Mouse (Mus musculus): ENCODE data around the gene Lrriq1. TPM values are rescaled to one million over a fixed set of nuclear protein-coding genes. Genes with fewer than 3 reads are reported as not detected.

The Lrriq1 gene
- polyA plus RNA-seq, 2 experiments, result not detected

DNA sequence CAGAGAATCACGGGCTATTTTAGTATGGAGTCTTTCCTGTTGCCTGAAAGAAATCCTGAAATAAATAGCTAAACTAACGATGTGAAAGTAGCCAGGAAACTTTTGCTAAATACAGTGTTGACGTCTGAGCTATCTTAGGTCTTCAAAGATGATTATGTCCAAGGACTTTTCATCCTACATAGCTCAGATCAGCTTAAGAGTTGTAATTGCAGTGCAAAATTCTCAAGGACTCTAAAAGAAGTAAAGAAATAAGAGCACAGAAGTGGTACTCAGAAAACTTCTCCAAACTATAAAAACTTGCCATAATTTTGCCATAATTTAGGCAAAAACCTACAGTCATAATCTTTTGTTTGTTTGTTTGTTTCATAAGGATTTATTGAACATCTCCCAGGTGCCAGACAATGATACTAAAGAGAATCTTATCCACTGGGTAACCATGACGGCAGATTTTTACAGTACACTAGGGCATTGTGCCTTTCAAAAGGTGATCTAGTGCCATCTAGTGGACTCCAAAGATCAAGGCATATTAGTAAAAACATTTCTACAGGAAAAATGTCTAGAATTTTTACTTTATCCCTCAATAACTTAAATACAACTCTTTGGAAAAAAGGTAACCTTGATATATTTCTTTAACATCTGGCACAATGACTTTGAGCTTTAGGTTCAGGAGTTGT is 41.3 kb downstream of the Lrriq1 start:
- Histone ChIP-seq H3K27ac (no peak overlapping the region), H3K27me3 (ENCODE audit: control insufficient read depth, insufficient read depth, low read length) (no peaks in the 10 kb centered on the region), H3K4me3 (ENCODE audit: insufficient read depth in 1 of 2, low read depth in 2 of 2, low read length in 2 of 2) (no peak overlapping the region), H3K4me2 (ENCODE audit: low read depth) (no peak overlapping the region), H3K36me3 (replicated peaks; ENCODE audit: control insufficient read depth, insufficient read depth, low read depth) (no peaks in the 10 kb centered on the region), H3K4me1 (replicated peaks; ENCODE audit: control insufficient read depth in 2 of 2, insufficient read depth in 2 of 2, low read length in 1 of 2) (no peaks in the 10 kb centered on the region), H3K9ac (replicated peaks) (no peak overlapping the region), H3K9me3 (ENCODE audit: control insufficient read depth, low read length) (no peaks in the 10 kb centered on the region)
- 36% methylated on average over 4 of the region's 4 CpGs for WGBS (ENCODE audit: insufficient replicate concordance)
- ATAC-seq (ENCODE audit: insufficient read depth) (no peak), DNase-seq (ENCODE audit: low read depth in 3 of 3, low spot score in 3 of 3) (no peak)
- TF ChIP-seq CTCF (IDR thresholded peaks at IDR 0.05; ENCODE audit: low read depth), result no peak; the same call in 1 of the 2 replicates
- TF ChIP-seq EP300 (IDR thresholded peaks at IDR 0.05; ENCODE audit: low read depth), result no peak

DNA sequence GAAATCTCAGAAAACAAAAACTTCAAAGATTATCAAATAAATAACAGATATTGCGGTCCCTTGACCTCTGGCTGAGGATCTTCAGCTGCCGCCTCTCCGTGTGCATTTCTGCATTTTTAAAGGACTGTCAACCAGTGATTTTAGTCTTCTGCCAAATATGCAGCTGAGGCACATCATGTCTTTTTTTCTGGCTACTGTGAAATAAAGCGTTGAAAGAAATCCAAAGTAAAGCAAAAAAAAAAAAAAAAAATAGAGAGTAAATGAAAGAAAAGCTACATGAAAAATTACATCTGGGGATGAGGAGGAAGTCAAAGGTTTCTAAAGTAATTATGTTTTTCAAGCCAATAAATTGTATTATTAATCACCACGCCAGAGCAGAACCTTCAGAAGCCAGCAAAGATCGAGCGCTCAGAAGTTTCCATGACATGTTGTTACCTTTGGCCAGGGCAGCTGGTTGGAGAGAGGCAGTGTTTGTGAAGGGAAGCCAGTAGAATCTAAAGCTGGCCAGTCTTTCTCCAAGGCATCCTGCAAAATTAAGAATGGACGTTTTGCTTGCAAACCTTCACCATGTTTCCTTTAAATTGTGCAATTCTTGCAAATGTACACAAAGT is 90.2 kb downstream of the Lrriq1 start:
- 58% methylated on average over 8 of the region's 8 CpGs for WGBS (ENCODE audit: insufficient replicate concordance)
- H3K4me2 ChIP-seq (ENCODE audit: low read depth), result no peak overlapping the region

DNA sequence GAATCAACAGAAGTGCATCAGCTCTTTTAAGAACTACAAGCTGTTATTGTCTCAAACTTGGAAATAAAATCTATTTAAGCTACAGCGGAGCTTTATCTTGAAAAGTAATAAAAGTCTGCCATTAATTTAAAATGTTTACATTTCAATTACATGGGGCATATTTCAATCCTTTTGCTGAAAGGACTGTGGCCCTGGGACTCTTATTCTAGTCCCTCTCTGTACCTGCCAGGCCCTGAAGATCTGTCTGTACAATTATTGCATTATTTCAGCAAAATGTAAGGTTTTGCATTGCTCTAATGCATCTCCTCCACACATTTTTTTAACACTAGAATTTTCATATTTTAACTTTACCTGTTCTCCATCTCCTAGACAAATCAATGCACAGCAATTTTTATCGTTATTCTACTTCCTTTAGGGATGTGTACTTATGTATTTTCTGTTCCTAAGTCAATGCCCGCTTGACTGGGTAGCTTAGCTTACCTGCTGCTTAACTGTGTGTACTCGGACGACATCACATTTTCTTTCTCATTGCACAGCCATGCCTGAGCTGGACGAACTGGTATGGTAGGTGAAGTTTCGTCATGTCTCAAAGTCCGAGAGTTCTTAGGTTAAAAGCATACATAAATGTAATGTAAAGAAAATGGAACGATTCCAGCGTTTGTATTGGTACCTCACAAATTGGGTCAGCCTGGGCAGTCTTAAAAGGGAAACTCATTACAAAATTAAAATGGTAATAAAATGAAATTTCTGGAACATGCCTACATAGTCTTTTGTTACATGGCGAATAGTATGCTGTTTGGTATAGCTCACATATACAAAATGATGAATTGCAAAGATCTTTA is 91.0 kb downstream of the Lrriq1 start:
- H3K4me2 ChIP-seq (ENCODE audit: low read depth), result no peak overlapping the region
- no peak overlapping the region for H3K9ac ChIP-seq (replicated peaks)
- H3K27me3 ChIP-seq (ENCODE audit: control insufficient read depth, insufficient read depth, low read length), result no peaks in the 10 kb centered on the region
- WGBS (ENCODE audit: insufficient replicate concordance), result 60% methylated on average over 11 of the region's 11 CpGs
- no peak overlapping the region for H3K4me3 ChIP-seq (ENCODE audit: insufficient read depth in 1 of 2, low read depth in 2 of 2, low read length in 2 of 2)
- H3K36me3 ChIP-seq (replicated peaks; ENCODE audit: control insufficient read depth, insufficient read depth, low read depth), result no peaks in the 10 kb centered on the region
- ATAC-seq (ENCODE audit: insufficient read depth), result no peak
- TF ChIP-seq EP300 (IDR thresholded peaks at IDR 0.05; ENCODE audit: low read depth) (no peak), CTCF (IDR thresholded peaks at IDR 0.05; ENCODE audit: low read depth) (no peak)
- no peaks in the 10 kb centered on the region for H3K9me3 ChIP-seq (ENCODE audit: control insufficient read depth, low read length)
- no peaks in the 10 kb centered on the region for H3K4me1 ChIP-seq (replicated peaks; ENCODE audit: control insufficient read depth in 2 of 2, insufficient read depth in 2 of 2, low read length in 1 of 2)
- DNase-seq (ENCODE audit: low read depth in 3 of 3, low spot score in 3 of 3), result no peak
- H3K27ac ChIP-seq, result no peak overlapping the region

More for the DNA sequence above, 90.2 kb downstream of the Lrriq1 start:
- Histone ChIP-seq H3K9ac (replicated peaks) (no peak overlapping the region), H3K4me3 (ENCODE audit: insufficient read depth in 1 of 2, low read depth in 2 of 2, low read length in 2 of 2) (no peak overlapping the region), H3K27ac (no peak overlapping the region), H3K36me3 (replicated peaks; ENCODE audit: control insufficient read depth, insufficient read depth, low read depth) (no peaks in the 10 kb centered on the region), H3K4me1 (replicated peaks; ENCODE audit: control insufficient read depth in 2 of 2, insufficient read depth in 2 of 2, low read length in 1 of 2) (no peaks in the 10 kb centered on the region), H3K27me3 (ENCODE audit: control insufficient read depth, insufficient read depth, low read length) (no peaks in the 10 kb centered on the region), H3K9me3 (ENCODE audit: control insufficient read depth, low read length) (no peaks in the 10 kb centered on the region)
- DNase-seq (ENCODE audit: low read depth in 3 of 3, low spot score in 3 of 3), result no peak
- ATAC-seq (ENCODE audit: insufficient read depth), result no peak
- TF ChIP-seq CTCF (IDR thresholded peaks at IDR 0.05; ENCODE audit: low read depth) (no peak), EP300 (IDR thresholded peaks at IDR 0.05; ENCODE audit: low read depth) (no peak)

DNA sequence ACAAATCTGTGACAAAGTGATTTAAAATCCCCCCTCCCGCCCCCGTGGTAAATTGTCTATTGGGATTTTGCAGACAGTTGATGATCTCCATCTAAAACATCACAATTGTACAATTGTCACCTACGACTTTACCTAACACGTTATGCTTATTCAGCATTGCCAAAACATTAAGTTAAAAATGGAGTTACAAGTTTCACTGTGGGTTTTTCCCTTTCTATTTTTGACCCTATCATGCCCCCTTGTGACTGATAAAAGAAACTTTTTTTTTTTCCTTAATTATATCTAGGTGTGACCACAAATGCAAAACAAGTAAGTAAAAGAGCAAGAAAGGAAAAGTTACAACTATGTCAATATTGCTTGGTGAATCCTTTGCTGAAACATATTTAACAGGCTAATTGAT is 93.6 kb downstream of the Lrriq1 start:
- DNase-seq (ENCODE audit: low read depth in 3 of 3, low spot score in 3 of 3) (no peak), ATAC-seq (ENCODE audit: insufficient read depth) (no peak)
- H3K4me3 ChIP-seq (ENCODE audit: insufficient read depth in 1 of 2, low read depth in 2 of 2, low read length in 2 of 2), result no peak overlapping the region
- no peak overlapping the region for H3K27ac ChIP-seq
- TF ChIP-seq CTCF (IDR thresholded peaks at IDR 0.05; ENCODE audit: low read depth) (no peak), EP300 (IDR thresholded peaks at IDR 0.05; ENCODE audit: low read depth) (no peak)
- H3K9ac ChIP-seq (replicated peaks), result no peak overlapping the region
- H3K36me3 ChIP-seq (replicated peaks; ENCODE audit: control insufficient read depth, insufficient read depth, low read depth), result no peaks in the 10 kb centered on the region
- no peaks in the 10 kb centered on the region for H3K4me1 ChIP-seq (replicated peaks; ENCODE audit: control insufficient read depth in 2 of 2, insufficient read depth in 2 of 2, low read length in 1 of 2)
- no peaks in the 10 kb centered on the region for H3K27me3 ChIP-seq (ENCODE audit: control insufficient read depth, insufficient read depth, low read length)
- H3K9me3 ChIP-seq (ENCODE audit: control insufficient read depth, low read length), result no peaks in the 10 kb centered on the region
- 42% methylated on average over 4 of the region's 4 CpGs for WGBS (ENCODE audit: insufficient replicate concordance)
- no peak overlapping the region for H3K4me2 ChIP-seq (ENCODE audit: low read depth)

DNA sequence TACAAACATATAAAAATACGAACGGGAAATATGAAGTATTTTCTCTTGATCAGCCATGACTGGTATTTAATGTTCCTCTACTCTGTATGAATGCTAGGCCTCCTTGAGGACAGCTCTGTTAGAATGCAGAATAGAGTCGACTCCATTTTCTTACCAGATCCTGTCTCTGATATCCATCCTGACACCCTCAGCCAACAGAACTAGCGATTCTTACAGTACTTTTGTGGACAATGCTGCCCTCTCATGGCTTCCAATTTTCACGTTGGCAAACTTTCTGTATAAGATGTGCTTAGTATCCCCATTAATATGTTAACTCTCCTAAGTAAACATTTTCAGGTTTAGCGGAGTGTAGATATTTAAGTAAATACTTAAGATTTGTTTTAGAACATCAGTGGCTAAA is 94.6 kb downstream of the Lrriq1 start:
- 34% methylated on average over 6 of the region's 6 CpGs for WGBS (ENCODE audit: insufficient replicate concordance)
- no peaks in the 10 kb centered on the region for H3K4me1 ChIP-seq (replicated peaks; ENCODE audit: control insufficient read depth in 2 of 2, insufficient read depth in 2 of 2, low read length in 1 of 2)
- no peaks in the 10 kb centered on the region for H3K36me3 ChIP-seq (replicated peaks; ENCODE audit: control insufficient read depth, insufficient read depth, low read depth)
- DNase-seq (ENCODE audit: low read depth in 3 of 3, low spot score in 3 of 3) (no peak), ATAC-seq (ENCODE audit: insufficient read depth) (no peak)
- H3K9ac ChIP-seq (replicated peaks), result no peak overlapping the region
- no peaks in the 10 kb centered on the region for H3K27me3 ChIP-seq (ENCODE audit: control insufficient read depth, insufficient read depth, low read length)
- no peak overlapping the region for H3K4me3 ChIP-seq (ENCODE audit: insufficient read depth in 1 of 2, low read depth in 2 of 2, low read length in 2 of 2)
- no peaks in the 10 kb centered on the region for H3K9me3 ChIP-seq (ENCODE audit: control insufficient read depth, low read length)
- H3K4me2 ChIP-seq (ENCODE audit: low read depth), result no peak overlapping the region
- TF ChIP-seq EP300 (IDR thresholded peaks at IDR 0.05; ENCODE audit: low read depth), result no peak
- no peak for TF ChIP-seq CTCF (IDR thresholded peaks at IDR 0.05; ENCODE audit: low read depth)
- H3K27ac ChIP-seq, result no peak overlapping the region
